Mouse (Mus musculus) mesoderm, embryonic 11.5 days (tissue): ENCODE measurements around the gene Ccser1.
A peak's percentile ranks its signal among the peaks of the same experiment; 100 is the strongest.
"Not testable (repeated sequence)": the region's sequence is repeated elsewhere in the genome, so short reads cannot be mapped to it uniquely, and the experiment has no call there.

Source experiments
- DNase-seq: peaks from one replicate; pipeline ENCODE4 v3.0.0-alpha.2; 2012; ENCODE audit warnings: low read depth, low spot score

Ccser1 gene

DNA sequence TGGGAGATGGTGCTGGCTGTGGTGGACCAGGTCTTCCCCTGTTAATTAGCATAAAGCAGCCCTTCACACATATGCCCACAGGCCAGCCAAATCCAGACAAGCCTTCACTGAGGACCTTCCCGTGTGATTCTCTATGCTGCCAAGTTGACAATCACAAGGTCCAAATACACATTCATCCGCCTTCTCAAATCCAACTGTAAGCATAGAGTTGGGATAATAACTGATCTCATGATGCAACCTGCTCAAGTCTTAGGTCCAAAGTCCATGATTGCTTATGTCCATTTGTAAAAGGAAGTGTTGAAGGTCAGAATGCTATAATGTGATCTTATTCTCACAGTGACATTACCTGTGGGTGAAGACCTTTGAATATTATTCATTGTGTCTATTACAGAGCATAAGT lies 43.4 kb downstream of the Ccser1 start:
- no peak for DNase-seq

DNA sequence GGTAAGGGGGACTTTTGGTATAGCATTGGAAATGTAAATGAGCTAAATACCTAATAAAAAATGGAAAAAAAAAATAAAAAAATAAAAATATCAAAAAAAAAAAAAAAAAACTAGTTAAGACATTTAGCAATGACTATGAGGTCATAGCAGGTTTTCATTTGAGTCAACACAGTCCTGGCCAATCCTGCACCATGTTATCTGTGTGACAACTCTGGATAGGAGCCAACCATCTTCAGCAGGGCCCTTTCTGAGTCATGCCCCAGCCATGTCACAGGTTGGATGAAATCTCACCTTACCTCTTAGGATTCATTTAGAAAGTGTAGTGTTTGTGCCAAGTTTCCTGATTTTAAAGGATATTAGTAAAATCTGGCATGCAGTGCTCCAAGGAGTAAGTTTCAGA lies 45.2 kb downstream of the Ccser1 start:
- DNase-seq: no peak

DNA sequence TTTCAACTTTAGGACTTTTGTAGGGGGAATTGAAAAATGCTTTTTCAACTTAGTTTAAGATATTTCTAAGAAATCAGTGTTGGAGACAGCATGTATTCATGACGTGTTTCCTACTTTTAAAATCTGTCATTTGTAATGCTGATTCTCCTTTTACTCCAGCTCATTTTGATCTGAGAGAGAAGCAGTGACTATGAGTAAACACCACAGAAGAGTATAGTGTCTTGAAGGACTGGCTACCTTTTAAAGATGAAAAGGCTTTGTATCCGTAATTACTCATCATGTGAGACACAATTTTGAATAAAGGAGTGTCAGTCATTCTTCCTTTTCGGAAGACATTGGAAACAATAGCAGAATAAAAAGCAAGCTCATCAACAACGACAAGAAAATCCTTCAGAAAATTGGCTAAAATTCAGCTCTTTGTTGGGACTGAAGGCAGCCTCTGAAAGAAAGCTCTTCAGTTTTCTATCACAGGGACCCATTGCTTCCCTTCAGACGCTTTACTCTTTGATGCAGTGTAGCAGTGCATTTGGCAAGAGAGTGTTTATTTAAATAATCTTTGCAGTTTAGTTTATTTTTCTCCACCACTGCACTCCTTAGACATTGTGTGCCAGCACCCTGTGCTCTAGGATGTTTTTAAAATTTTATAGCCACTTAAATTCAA lies 50.1 kb downstream of the Ccser1 start:
- DNase-seq: no peak

DNA sequence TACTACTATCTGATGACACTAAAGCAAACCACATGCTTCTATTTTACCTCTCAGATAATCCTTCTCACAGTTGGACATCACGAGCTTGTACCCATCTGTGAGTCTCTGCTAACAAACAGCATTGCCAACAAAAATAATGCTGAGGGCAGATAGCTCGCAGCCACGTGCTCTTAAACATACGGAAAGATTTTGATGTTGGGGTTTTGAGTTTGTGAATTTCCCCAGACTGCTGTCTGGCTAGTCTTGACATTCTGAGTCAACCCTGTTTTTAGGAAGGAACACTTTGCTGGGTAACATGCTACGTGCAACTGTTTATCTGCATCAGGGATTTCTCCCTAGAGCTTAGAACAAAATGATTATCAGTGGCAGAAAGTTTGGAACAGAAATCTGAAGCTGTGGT lies 52.9 kb downstream of the Ccser1 start:
- no peak for DNase-seq

DNA sequence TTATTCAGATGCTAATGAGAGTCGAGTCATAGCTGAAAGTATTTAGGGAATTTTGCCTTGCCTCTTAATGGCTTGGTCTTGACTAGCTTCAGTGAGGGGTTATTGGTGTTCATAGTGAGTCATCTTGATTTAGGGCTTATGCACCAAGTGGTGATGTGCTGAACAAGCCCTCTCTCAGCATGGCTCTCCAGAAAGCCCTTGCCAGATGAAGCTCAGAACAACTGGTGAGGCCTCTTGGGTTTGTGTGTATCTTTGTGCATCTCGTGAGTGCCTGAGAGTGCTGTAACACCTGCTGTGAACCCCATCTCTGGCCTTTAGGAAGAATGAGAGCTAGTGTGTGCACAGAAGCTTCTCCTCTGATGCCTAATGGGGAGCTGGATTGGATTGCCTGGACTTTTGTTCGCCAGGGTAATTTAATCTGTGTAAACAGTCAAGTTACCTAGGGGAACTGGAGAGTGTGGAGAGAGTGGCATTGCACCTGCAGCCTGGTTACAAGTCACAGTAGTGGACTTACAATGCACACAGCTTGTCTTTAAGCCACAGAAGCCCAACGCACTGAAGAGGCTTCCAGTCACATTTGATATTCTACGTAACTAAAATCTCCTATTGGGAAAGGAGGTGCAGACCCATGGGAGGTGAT lies 53.5 kb downstream of the Ccser1 start:
- DNase-seq: peak; percentile 40

DNA sequence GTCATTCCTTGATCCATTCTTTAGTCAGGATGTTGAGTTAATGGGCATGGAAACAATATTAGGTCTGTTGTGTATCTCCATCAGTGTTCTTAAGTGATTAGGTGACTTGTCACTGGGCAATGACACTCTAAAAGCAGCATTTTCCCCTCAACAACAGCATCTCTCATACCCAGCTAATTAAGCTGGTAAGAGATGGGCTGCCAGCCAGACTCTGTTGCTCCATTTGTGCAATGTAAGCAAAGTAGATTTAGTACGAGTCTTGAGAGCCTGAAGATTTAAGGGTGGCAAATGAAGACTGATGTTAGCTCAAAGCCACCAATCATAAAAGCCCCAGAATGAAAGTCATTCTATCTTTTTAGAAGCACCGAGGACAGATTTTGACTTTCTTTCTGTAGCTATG lies 60.5 kb downstream of the Ccser1 start:
- DNase-seq: no peak

DNA sequence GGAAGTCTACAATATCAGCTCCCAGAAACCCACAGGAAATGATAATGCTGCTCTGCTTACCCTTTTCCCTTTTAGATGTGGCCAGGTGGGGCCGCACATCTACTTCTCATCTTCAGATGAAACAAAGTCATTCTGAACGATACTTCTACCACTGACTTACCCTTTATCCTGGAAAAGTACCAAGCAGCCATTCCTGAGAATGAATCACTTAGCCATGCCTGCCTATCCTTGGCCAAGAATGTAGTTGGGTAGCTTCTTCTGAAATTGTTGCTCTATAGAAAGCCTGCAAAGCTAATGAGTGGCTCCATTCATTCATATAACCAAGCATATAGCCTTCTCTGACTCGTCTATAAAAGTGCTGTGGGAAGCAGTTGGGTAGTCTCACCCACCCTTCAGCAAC lies 62.4 kb downstream of the Ccser1 start:
- no peak for DNase-seq

DNA sequence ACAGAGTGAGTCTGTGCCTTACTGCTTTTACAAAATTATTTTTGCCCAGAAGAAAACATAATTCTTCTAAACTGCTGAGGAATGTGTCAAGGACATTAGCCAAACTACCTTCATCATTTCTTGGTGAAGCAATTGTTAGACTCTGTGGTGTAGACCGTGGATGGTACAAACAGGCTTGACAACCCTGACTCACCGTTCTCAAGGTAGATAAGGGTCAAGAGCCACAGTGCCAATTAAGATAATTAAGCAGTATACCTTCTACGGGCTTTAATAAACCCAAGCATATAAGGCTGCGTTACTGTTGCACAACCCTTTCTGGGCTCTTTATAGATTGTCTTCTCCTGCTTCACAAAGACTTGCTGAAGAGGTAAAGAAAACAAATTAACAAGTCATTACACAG lies 66.4 kb downstream of the Ccser1 start:
- DNase-seq: no peak

DNA sequence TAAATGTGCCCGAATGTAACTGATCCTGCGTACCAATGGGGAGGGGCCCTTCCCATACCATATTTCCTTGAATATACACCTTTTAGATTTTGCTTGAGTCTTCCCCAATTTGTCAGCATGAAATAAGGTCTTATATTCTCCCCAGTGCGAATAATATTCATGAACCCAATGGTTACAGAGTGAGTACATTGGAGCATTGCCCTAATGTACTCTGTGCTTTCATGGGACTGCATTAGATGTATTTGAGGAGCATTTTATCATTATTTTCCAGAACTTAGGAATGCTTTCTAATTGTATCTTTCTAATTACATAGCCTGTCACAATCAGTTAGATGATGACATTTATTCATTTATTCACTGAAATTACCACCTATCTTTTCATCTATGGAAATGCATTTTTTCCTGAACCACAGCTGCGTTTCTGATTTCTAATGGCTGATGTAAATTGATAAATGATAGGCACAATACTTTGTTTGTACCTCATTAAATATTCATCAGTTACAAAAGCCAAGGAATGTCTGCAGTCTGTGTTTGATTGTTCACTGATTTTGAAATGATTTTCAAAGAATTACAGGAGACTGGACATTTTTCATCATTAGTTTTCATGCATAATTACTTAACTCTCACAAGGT lies 67.8 kb downstream of the Ccser1 start:
- DNase-seq: no peak

DNA sequence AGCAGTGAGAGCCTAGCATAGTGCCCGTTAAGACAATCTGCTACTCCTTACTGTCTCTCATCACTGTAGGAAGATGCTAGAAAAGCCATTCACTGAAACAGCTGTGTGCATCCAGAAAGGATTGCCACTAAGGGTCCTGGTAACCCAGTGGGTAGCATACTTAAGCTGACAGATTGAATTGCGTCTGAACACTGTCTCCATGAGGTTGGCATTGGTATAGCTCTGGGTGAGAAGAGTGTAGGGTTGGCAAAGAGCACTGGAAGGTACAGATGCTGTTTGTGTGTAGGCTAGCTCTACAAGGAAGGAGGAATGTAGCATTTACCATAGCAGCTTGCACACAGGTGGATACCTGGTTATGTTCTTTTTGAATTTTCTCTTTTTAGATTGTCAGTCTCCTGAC lies 68.6 kb downstream of the Ccser1 start:
- DNase-seq: no peak

DNA sequence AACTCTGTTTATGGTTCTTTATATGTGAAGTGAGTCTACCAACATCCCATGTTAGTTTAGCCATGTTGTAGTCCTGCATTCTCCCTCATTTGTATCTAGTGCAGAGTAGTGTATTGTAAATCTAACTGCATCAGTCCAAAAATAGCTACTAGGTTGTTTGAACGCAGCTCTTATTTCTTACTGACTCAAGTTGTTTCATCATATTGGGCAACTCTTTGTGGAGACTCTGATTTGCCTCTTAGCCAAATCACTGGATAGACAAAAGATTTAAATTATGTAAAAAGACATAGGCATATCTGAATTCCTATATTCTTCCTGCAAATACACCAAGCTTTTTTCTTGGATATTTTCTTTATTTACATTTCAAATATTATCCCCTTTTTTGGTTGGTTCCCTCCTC lies 71.1 kb downstream of the Ccser1 start:
- DNase-seq: no peak

DNA sequence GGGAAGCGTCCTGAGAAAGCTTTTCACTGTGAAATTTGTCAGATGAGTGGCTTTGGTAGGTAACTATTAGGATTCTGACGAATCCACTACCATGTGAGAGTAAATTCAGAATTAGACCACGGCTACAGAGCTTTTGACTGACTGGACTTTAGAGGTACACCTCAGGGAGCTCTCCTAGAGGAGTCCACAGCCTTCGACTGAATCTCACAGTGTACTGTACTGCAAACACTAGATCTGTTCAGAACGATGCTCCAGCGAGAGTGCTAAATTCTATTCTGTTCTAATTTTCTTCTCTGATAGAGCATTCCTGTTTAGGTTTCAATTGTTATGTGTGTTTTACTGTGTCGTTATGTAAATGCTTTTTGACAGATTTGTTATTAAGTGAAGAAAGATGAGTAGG lies 72.8 kb downstream of the Ccser1 start:
- DNase-seq: no peak

DNA sequence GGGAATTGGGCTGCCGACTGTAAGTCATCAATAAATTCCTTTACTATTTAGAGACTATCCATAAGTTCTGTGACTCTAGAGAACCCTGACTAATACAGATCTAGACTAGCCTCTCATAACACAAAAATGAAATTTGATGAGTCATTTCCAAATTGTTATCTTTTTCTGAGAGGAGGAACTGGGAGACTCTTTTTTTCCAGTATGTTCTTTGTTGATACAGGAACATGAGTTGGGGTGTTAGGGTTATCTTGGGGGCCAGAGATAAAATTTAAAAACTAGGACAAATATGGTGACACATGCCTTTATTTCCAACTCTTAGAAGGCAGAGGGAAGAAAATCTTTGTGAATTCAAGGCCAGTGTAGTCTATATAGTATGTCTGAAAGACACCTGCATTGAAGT lies 75.8 kb downstream of the Ccser1 start:
- not testable (repeated sequence) for DNase-seq

DNA sequence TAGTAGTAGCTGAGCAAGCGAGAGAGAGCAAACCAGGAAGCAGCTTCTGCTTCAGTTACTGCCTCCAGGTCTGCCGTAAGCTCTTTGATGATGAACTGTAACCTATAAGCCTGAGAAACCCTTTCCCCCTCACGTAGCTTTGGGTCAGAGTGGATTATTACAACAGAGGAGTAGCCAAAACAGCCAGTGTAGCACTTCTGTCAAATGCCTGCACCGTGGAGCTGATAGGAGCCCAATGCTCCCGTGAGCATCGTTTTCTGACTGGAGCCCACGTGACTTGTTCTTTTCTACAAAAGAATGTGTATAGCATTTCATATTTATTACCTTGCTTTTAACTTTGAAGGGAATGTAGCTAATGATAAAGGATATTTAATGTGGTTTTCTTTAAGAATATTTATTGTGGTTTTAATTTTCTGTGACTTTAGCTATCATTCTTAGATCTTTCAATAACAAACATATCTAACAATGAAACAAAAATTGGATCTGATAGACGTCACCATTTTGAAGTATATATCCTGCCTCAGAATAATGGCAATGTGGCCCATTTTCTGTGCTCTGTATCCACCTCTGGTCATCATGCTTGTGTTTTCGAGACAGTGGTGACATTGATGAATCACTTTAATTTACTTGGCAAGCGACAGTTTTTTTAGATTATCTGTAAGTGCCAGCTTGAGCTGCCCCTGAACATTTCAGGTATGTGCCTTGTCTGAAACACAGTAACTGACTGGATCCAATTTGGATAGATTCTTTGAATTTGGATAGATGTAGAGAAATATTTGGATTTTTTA lies 78.9 kb downstream of the Ccser1 start:
- no peak for DNase-seq

DNA sequence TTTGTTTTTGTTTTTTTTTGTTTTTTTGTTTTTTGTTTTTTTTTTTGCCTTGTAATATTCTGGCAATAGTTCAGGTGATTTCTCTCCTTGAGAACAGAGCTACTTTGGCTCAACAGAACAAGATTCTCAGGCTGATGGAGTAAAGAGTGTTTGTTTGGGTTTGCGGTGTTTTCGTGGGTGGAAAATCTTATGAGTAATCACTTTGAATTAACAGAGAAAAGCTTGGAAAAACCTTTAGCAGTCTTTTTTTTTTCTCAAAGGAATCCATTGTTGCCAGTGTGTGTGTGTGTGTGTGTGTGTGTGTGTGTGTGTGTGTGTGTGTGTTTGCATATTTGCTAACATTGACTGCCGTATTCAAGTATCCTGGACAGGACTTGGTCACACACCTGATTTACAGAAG lies 81.3 kb downstream of the Ccser1 start:
- no peak for DNase-seq

DNA sequence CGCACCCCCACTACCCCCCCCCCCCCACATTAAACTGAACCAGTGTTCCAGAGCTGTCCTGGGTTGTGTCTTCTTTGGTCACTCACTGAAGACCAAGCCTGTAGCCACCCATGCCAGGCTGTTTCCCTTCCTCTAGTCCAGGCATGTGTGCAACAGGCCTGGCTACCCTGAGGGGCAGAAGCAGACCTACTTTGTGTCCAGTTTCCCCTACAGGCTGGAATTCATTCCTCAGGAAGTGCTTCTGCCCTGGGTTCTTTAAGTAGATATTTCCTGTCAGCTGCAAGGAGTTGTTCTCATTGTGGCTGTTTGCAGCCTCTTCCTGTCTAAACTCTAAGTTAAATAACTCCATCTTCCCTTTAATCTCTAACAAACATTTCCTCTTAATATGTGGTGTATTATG lies 82.3 kb downstream of the Ccser1 start:
- DNase-seq: no peak

DNA sequence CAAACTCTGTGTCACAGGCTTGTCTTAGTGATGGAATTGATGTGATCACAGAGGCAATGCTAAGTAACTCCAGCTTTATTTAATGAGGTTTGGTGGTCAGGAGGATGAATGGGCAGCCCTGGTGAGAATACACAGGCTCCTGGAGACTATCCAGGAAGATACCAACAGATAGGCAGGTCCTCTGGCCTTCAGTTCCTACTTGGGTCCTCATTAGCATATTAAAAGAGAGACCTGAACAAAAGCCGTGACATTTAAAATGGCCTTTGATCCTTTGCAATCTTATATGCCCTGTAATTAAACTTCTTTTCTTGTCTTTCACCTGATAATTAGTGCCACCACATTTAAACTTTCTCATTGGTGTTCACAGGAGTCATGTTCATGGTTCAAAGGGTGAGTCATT lies 83.2 kb downstream of the Ccser1 start:
- DNase-seq: no peak

DNA sequence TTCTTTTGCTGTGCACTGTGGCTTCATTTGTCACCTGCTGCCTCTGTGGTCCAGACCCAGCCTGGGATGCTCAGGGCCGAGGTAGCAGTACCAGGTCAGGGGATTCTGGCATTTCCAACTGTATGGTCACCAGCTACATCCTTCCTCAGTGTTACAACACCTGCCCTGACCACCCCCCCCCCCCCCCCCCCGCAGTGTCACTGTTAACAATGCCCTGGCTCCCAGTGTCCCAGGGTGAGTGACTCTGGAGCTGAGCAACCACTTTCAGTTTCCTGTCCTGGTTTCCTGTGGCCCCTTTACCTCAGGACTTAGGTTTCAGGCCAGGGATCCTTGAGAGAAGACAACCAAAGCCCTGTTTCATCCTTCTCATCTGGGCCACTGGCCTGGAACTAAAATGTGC lies 90.9 kb downstream of the Ccser1 start:
- DNase-seq: no peak

DNA sequence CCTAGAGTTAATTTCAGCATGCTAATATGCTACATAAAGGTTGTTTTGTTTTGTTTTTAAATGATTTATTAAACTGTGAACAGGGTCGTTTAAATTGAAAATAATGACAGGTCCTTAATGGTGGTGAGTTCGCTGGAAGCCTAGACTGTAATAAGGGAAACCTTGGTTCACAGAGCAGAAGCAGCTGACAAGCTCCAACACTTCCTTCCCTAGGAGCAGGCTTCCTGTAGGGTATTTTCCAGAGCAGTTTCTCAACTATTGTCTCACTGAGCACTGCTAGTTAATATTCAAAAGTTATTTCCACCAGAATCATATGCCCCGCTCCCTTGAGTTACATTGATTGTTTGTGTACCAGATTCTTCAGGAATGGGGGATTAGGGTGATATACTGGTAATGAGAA lies 93.3 kb downstream of the Ccser1 start:
- DNase-seq: no peak

DNA sequence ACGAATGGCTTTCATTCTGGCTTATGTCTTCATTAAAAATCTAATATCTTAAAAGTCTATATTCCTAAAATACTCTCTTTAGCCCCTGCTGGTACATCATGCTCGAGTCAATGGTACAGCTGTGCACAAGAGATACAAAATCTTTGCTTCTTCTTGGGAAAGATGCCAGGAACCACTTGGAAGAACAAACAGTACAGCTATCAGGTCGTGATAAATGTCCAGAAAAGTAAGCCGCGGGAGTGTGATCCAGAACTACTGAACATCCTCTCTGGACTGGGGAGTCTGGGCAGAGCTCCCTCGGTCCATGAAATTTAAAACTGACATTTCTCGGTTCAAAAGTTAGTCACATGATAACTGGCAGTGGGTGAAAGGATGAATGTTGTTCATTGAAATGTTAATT lies 99.4 kb downstream of the Ccser1 start:
- DNase-seq: no peak

DNA sequence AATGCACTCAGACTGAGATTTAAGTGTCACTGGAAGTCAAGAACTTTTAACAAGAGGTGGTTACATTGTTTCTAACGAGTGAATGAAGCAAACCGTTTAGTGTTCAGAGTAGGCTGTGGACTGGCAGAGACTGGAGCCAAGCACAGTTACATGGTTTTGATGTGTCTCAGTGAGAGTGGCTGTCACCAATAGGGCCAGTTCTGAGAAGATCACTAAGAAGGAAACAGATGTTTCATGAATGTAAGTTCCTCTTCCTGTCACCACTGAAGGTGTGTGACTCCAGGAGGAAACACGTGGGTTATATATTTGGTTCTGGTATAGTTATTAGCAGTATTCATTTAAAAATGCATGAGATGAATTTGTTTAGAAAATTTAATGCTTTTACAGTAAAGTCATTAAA lies 112.8 kb downstream of the Ccser1 start:
- DNase-seq: no peak

DNA sequence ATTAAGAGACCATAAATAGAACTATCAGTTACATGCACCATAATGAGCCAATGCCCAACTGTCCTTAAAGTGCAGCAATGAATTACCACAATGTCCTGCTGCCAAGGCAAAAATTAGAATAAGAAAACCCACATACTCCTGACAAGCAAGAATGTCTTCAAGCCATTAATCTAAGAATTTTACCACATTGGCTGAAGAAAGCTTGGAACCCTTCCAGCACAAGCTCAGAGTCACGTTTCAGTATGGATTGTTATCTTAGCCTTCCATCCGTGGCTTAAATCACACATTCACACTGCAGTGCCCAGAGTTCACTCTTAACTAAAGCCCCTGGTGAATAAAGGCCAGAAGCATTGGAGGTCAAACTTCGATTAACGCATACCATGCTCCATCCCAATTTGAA lies 115.4 kb downstream of the Ccser1 start:
- DNase-seq: peak; percentile 53
